Mouse (Mus musculus): Measurements from ENCODE around the gene Slc35f3. TPM values are rescaled to one million over a fixed set of nuclear protein-coding genes. Genes with fewer than 3 reads are reported as not detected.

Gene Slc35f3
- total and polyA plus RNA-seq, 3 experiments, result not detected

- no peak for DNase-seq (ENCODE audit: low read depth, low spot score)
- Histone ChIP-seq H3K27me3 (ENCODE audit: control insufficient read depth in 1 of 2, insufficient read depth in 2 of 2, low read length in 2 of 2) (no peaks in the 10 kb centered on the region), H3K79me2 (ENCODE audit: control insufficient read depth, insufficient read depth, low read length, poor library complexity) (no peaks in the 10 kb centered on the region), H3K36me3 (ENCODE audit: control insufficient read depth in 1 of 2, insufficient read depth in 2 of 2, low read length in 2 of 2) (no peaks in the 10 kb centered on the region), H3K27ac (ENCODE audit: control insufficient read depth, low read depth, low read length) (no peak overlapping the region), H3K4me1 (ENCODE audit: control insufficient read depth in 1 of 2, insufficient read depth in 2 of 2, low read length in 2 of 2) (no peaks in the 10 kb centered on the region), H3K4me3 (ENCODE audit: control insufficient read depth in 1 of 2, insufficient read depth in 1 of 2, low read depth in 2 of 2, low read length in 2 of 2) (no peak overlapping the region), H3K9ac (ENCODE audit: control insufficient read depth, low read depth, low read length, poor library complexity, severe bottlenecking) (no peak overlapping the region), H3K9me3 (replicated peaks; ENCODE audit: insufficient read depth, low read length) (no peaks in the 10 kb centered on the region)
- TF ChIP-seq POLR2AphosphoS2 (IDR thresholded peaks at IDR 0.05; ENCODE audit: low read length) (no peak), MAX (IDR thresholded peaks at IDR 0.05; ENCODE audit: low read length) (no peak), SMC3 (IDR thresholded peaks at IDR 0.05; ENCODE audit: low read depth, low read length) (no peak), ZC3H11A (IDR thresholded peaks at IDR 0.05; ENCODE audit: low read depth, low read length) (no peak), SIN3A (IDR thresholded peaks at IDR 0.05; ENCODE audit: low read length) (no peak), GATA1 (IDR thresholded peaks at IDR 0.05; ENCODE audit: low read depth, low read length) (no peak), CTCF (IDR thresholded peaks at IDR 0.05 in 2 of 3, conservative IDR thresholded peaks at IDR 0.05 in 1 of 3; ENCODE audit: control insufficient read depth in 1 of 3, insufficient read depth in 1 of 3, low read depth in 2 of 3, low read length in 3 of 3, poor library complexity in 1 of 3, severe bottlenecking in 1 of 3) (no peak), MYC (IDR thresholded peaks at IDR 0.05; ENCODE audit: low read depth, low read length) (no peak), E2F4 (IDR thresholded peaks at IDR 0.05; ENCODE audit: borderline replicate concordance, low read depth, low read length) (no peak), MEF2A (IDR thresholded peaks at IDR 0.05; ENCODE audit: extremely low read depth, insufficient replicate concordance, low read depth, low read length, poor library complexity, severe bottlenecking) (no peak), TBP (IDR thresholded peaks at IDR 0.05; ENCODE audit: low read depth, low read length) (no peak), ELF1 (IDR thresholded peaks at IDR 0.05; ENCODE audit: low read depth, low read length) (no peak), MAFK (IDR thresholded peaks at IDR 0.05; ENCODE audit: borderline replicate concordance, low read depth, low read length) (no peak), POLR2AphosphoS5 (IDR thresholded peaks at IDR 0.05; ENCODE audit: borderline replicate concordance, low read depth, low read length) (no peak), USF2 (IDR thresholded peaks at IDR 0.05; ENCODE audit: borderline replicate concordance in 1 of 2, insufficient read depth in 1 of 2, low read depth in 1 of 2, low read length in 2 of 2) (no peak)
These were observed 42.8 kb downstream of the Slc35f3 start for GRCm38 (mm10) chr8:126341200-126341599.

- TF ChIP-seq SIN3A (IDR thresholded peaks at IDR 0.05; ENCODE audit: low read length), result no peak
- TF ChIP-seq GATA1 (IDR thresholded peaks at IDR 0.05; ENCODE audit: low read depth, low read length), result no peak
- peak in 2 of 3 experiments; percentile 8 to 9; a peak in 1 of 6 replicates for TF ChIP-seq CTCF (IDR thresholded peaks at IDR 0.05 in 2 of 3, conservative IDR thresholded peaks at IDR 0.05 in 1 of 3; ENCODE audit: control insufficient read depth in 1 of 3, insufficient read depth in 1 of 3, low read depth in 2 of 3, low read length in 3 of 3, poor library complexity in 1 of 3, severe bottlenecking in 1 of 3)
- DNase-seq (ENCODE audit: low read depth, low spot score), result no peak
- Histone ChIP-seq H3K4me1 (ENCODE audit: control insufficient read depth in 1 of 2, insufficient read depth in 2 of 2, low read length in 2 of 2) (no peaks in the 10 kb centered on the region), H3K9ac (ENCODE audit: control insufficient read depth, low read depth, low read length, poor library complexity, severe bottlenecking) (no peak overlapping the region), H3K27ac (ENCODE audit: control insufficient read depth, low read depth, low read length) (no peak overlapping the region), H3K79me2 (ENCODE audit: control insufficient read depth, insufficient read depth, low read length, poor library complexity) (no peaks in the 10 kb centered on the region), H3K36me3 (ENCODE audit: control insufficient read depth in 1 of 2, insufficient read depth in 2 of 2, low read length in 2 of 2) (no peaks in the 10 kb centered on the region), H3K9me3 (replicated peaks; ENCODE audit: insufficient read depth, low read length) (no peaks in the 10 kb centered on the region), H3K27me3 (ENCODE audit: control insufficient read depth in 1 of 2, insufficient read depth in 2 of 2, low read length in 2 of 2) (no peaks in the 10 kb centered on the region), H3K4me3 (ENCODE audit: control insufficient read depth in 1 of 2, insufficient read depth in 1 of 2, low read depth in 2 of 2, low read length in 2 of 2) (no peak overlapping the region)
These were observed 45.1 kb downstream of the Slc35f3 start for GRCm38 (mm10) chr8:126343427-126343826.

Measured in MEL (cell line).